Mouse (Mus musculus): ENCODE measurements at regions not wholly inside any gene's neighbourhood (a gene's known extent, or its start where the extent isn't known, plus 50 kb on each side); places are given as distances from the start of the nearest gene placed in this dataset.

DNA sequence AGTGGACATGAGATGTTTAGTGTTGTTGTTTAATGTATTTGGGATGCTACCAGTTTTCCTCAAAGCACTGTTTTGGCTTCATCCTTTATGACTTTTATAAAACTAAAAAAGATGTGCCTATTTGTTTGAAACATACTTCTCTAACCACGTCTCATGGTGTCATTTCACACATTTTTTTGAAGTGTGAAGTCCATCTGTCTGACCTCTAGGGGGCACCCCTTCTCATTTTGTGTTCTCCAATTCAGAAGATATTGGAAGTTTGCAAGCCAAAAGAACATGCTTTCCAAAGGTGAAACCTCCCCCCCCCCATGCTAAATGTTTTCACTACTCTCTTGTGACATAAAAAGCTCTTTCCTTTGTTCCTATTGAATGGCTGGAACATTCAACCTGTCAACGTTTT lies 66.2 kb upstream of the Igfbp3 start:
- ATAC-seq, result no peak

GRCm38 (mm10) chr11:7272543-7272942 lies 58.8 kb upstream of the Igfbp3 start:
- H3K4me3 ChIP-seq (ENCODE audit: low read depth, low read length), result no peak overlapping the region
- no peak overlapping the region for H3K9ac ChIP-seq (ENCODE audit: low read depth, low read length)
- ATAC-seq, result no peak
- H3K4me2 ChIP-seq (ENCODE audit: low read length), result no peak overlapping the region
- no peaks in the 10 kb centered on the region for H3K9me3 ChIP-seq (replicated peaks; ENCODE audit: control insufficient read depth, low read length, poor library complexity, severe bottlenecking)
- H3K4me1 ChIP-seq (ENCODE audit: control insufficient read depth, insufficient read depth, low read length), result no peaks in the 10 kb centered on the region
- H3K27ac ChIP-seq (ENCODE audit: low read length), result no peak overlapping the region
- no peaks in the 10 kb centered on the region for H3K27me3 ChIP-seq (ENCODE audit: control insufficient read depth, insufficient read depth, low read depth, low read length)
- H3K36me3 ChIP-seq (ENCODE audit: control insufficient read depth, insufficient read depth, low read length), result no peaks in the 10 kb centered on the region
- 43% methylated on average over 3 of the region's 3 CpGs for WGBS

More for the DNA sequence above, 66.2 kb upstream of the Igfbp3 start:
- Histone ChIP-seq H3K4me2 (ENCODE audit: low read length) (no peak overlapping the region), H3K4me1 (ENCODE audit: control insufficient read depth, insufficient read depth, low read length) (no peaks in the 10 kb centered on the region), H3K27me3 (ENCODE audit: control insufficient read depth, insufficient read depth, low read depth, low read length) (no peaks in the 10 kb centered on the region), H3K9me3 (replicated peaks; ENCODE audit: control insufficient read depth, low read length, poor library complexity, severe bottlenecking) (no peaks in the 10 kb centered on the region), H3K9ac (ENCODE audit: low read depth, low read length) (no peak overlapping the region), H3K27ac (ENCODE audit: low read length) (no peak overlapping the region), H3K4me3 (ENCODE audit: low read depth, low read length) (no peak overlapping the region), H3K36me3 (ENCODE audit: control insufficient read depth, insufficient read depth, low read length) (no peaks in the 10 kb centered on the region)
- 60% methylated on average over 2 of the region's 2 CpGs for WGBS

GRCm38 (mm10) chr11:7270916-7271315 lies 57.2 kb upstream of the Igfbp3 start:
- no peak overlapping the region for H3K4me3 ChIP-seq (ENCODE audit: low read depth, low read length)
- H3K9me3 ChIP-seq (replicated peaks; ENCODE audit: control insufficient read depth, low read length, poor library complexity, severe bottlenecking), result no peaks in the 10 kb centered on the region
- 88% methylated on average over 1 of the region's 1 CpGs for WGBS
- no peak overlapping the region for H3K9ac ChIP-seq (ENCODE audit: low read depth, low read length)
- no peaks in the 10 kb centered on the region for H3K36me3 ChIP-seq (ENCODE audit: control insufficient read depth, insufficient read depth, low read length)
- H3K27me3 ChIP-seq (ENCODE audit: control insufficient read depth, insufficient read depth, low read depth, low read length), result no peaks in the 10 kb centered on the region
- H3K27ac ChIP-seq (ENCODE audit: low read length), result no peak overlapping the region
- no peaks in the 10 kb centered on the region for H3K4me1 ChIP-seq (ENCODE audit: control insufficient read depth, insufficient read depth, low read length)
- no peak for ATAC-seq
- H3K4me2 ChIP-seq (ENCODE audit: low read length), result no peak overlapping the region

DNA sequence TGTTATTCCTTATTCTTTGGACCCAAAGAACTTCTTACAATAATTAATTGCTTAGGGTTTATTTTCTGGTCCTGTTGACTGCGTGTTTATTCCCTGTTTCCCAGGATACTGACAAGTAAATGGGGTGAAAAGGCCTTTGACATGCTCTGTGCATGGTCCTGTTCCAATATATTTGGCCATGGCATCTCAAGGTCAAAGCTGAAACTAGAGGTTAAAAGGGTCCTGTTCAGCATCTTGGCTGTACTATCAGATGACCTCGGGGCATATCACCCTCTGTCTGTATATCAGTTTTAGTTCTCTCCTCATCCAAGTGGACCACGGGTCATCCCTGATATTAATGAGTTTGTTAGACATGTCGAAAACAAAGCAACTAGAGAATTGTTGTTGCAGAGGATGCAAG lies 50.2 kb upstream of the Igfbp3 start:
- H3K9ac ChIP-seq (ENCODE audit: low read depth, low read length), result no peak overlapping the region
- H3K36me3 ChIP-seq (ENCODE audit: control insufficient read depth, insufficient read depth, low read length), result no peaks in the 10 kb centered on the region
- H3K4me2 ChIP-seq (ENCODE audit: low read length), result no peak overlapping the region
- ATAC-seq, result no peak
- H3K4me3 ChIP-seq (ENCODE audit: low read depth, low read length), result no peak overlapping the region
- 88% methylated on average over 4 of the region's 4 CpGs for WGBS
- no peaks in the 10 kb centered on the region for H3K27me3 ChIP-seq (ENCODE audit: control insufficient read depth, insufficient read depth, low read depth, low read length)
- H3K9me3 ChIP-seq (replicated peaks; ENCODE audit: control insufficient read depth, low read length, poor library complexity, severe bottlenecking), result no peaks in the 10 kb centered on the region
- no peaks in the 10 kb centered on the region for H3K4me1 ChIP-seq (ENCODE audit: control insufficient read depth, insufficient read depth, low read length)
- no peak overlapping the region for H3K27ac ChIP-seq (ENCODE audit: low read length)

Data from midbrain, embryonic 16.5 days (tissue).